Mouse (Mus musculus): ENCODE results near the gene Tsnax. TPM values are rescaled to one million over a fixed set of nuclear protein-coding genes. Genes with fewer than 3 reads are reported as not detected.

Tsnax gene
- polyA plus RNA-seq, 1 experiment from 2014 or later = 129 TPM

DNA sequence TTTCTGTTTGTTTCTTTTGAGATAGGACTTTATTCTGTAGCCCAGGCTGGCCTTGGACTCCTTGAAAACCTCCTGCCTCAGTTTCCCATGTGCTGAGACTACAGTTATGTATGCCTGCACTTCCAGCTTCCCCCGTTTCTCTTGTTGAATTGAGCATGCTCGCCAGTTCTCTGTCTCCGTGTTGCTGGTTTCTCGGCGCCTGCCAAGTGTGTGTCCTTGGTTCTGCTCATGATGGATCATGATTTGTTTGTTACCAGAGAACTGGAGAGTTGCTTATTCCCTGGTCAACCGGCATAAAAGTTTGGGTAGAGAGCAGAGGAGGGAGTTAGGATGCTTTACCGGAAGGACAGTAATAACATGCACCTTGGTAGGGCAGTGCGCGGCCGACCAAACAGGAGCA lies 61.3 kb downstream of the Tsnax start:
- Histone ChIP-seq H3K4me3 (ENCODE audit: low read length) (no peak overlapping the region), H3K36me3 (ENCODE audit: insufficient read depth, low read length) (no peaks in the 10 kb centered on the region), H3K9me3 (ENCODE audit: low read length) (no peaks in the 10 kb centered on the region), H3K27ac (ENCODE audit: low read length) (no peak overlapping the region), H3K27me3 (ENCODE audit: insufficient read depth, low read length) (no peaks in the 10 kb centered on the region), H3K9ac (replicated peaks; ENCODE audit: low read length) (no peak overlapping the region), H3K4me2 (replicated peaks; ENCODE audit: low read depth, low read length) (no peak overlapping the region), H3K4me1 (ENCODE audit: insufficient read depth, low read length) (no peaks in the 10 kb centered on the region)
- 93% methylated on average over 10 of the region's 10 CpGs for WGBS
- ATAC-seq (ENCODE audit: low FRiP score, low TSS enrichment) = no peak

GRCm38 (mm10) chr8:125074581-125074980 lies 61.8 kb downstream of the Tsnax start:
- no peak overlapping the region for H3K4me3 ChIP-seq (ENCODE audit: low read length)
- H3K27me3 ChIP-seq (ENCODE audit: insufficient read depth, low read length) = no peaks in the 10 kb centered on the region
- H3K9me3 ChIP-seq (ENCODE audit: low read length) = no peaks in the 10 kb centered on the region
- H3K4me2 ChIP-seq (replicated peaks; ENCODE audit: low read depth, low read length) = no peak overlapping the region
- 88% methylated on average over 2 of the region's 2 CpGs for WGBS
- no peak for ATAC-seq (ENCODE audit: low FRiP score, low TSS enrichment)
- H3K27ac ChIP-seq (ENCODE audit: low read length) = no peak overlapping the region
- no peak overlapping the region for H3K9ac ChIP-seq (replicated peaks; ENCODE audit: low read length)
- no peaks in the 10 kb centered on the region for H3K4me1 ChIP-seq (ENCODE audit: insufficient read depth, low read length)
- H3K36me3 ChIP-seq (ENCODE audit: insufficient read depth, low read length) = no peaks in the 10 kb centered on the region

DNA sequence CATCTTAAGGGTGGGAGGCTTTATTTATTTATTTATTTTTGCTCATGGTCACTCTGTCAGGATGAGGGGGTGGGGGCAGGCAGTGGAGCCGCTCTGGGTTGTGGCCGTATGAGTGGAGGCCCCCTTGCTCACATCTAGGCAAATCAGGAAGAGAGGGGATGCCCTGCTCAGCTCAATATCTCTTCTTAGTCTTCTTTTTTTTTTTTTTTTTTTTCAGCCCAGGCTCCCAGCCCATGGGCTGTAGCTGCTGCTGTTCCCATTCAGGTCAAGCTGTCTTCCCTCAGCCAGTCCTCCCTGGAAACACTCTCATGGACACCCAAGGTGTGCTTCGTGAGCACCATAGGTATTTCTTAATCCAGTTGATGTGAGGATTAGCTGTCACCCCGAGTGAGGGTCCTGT lies 62.6 kb downstream of the Tsnax start:
- H3K9me3 ChIP-seq (ENCODE audit: low read length) = no peaks in the 10 kb centered on the region
- no peaks in the 10 kb centered on the region for H3K27me3 ChIP-seq (ENCODE audit: insufficient read depth, low read length)
- H3K36me3 ChIP-seq (ENCODE audit: insufficient read depth, low read length) = no peaks in the 10 kb centered on the region
- no peak overlapping the region for H3K4me3 ChIP-seq (ENCODE audit: low read length)
- H3K4me1 ChIP-seq (ENCODE audit: insufficient read depth, low read length) = no peaks in the 10 kb centered on the region
- no peak for ATAC-seq (ENCODE audit: low FRiP score, low TSS enrichment)
- H3K9ac ChIP-seq (replicated peaks; ENCODE audit: low read length) = no peak overlapping the region
- H3K27ac ChIP-seq (ENCODE audit: low read length) = no peak overlapping the region
- 77% methylated on average over 4 of the region's 4 CpGs for WGBS
- no peak overlapping the region for H3K4me2 ChIP-seq (replicated peaks; ENCODE audit: low read depth, low read length)

DNA sequence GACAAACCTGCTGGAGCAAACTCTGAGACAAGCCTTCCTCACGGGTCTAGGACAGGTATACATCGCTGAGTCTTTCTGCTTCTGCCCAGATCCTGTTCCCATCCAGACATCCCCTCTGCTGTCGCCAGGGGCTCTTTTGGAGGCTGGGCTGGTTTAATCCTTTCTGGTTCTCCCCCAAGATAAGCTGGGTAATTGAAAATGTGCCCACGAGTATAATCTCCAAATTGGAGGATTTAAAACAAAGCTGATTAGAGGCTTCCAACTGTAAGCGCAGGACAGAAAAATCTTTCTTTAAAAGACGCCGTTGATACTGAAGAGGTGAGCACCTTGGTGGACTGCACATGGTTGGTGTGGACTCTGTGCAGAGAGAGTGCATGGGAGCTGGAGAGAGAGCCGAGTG lies 64.5 kb downstream of the Tsnax start:
- no peak overlapping the region for H3K9ac ChIP-seq (replicated peaks; ENCODE audit: low read length)
- peaks cover 3% of the 10 kb centered on the region for H3K4me1 ChIP-seq (ENCODE audit: insufficient read depth, low read length)
- no peak overlapping the region for H3K27ac ChIP-seq (ENCODE audit: low read length)
- no peak overlapping the region for H3K4me3 ChIP-seq (ENCODE audit: low read length)
- H3K9me3 ChIP-seq (ENCODE audit: low read length) = no peaks in the 10 kb centered on the region
- H3K4me2 ChIP-seq (replicated peaks; ENCODE audit: low read depth, low read length) = no peak overlapping the region
- no peaks in the 10 kb centered on the region for H3K27me3 ChIP-seq (ENCODE audit: insufficient read depth, low read length)
- H3K36me3 ChIP-seq (ENCODE audit: insufficient read depth, low read length) = no peaks in the 10 kb centered on the region
- no peak for ATAC-seq (ENCODE audit: low FRiP score, low TSS enrichment)
- WGBS = 84% methylated on average over 8 of the region's 8 CpGs

- WGBS = 48% methylated on average over 9 of the region's 9 CpGs
- H3K4me2 ChIP-seq (replicated peaks; ENCODE audit: low read depth, low read length) = no peak overlapping the region
- no peak for ATAC-seq (ENCODE audit: low FRiP score, low TSS enrichment)
- no peaks in the 10 kb centered on the region for H3K9me3 ChIP-seq (ENCODE audit: low read length)
- no peak overlapping the region for H3K4me3 ChIP-seq (ENCODE audit: low read length)
- no peaks in the 10 kb centered on the region for H3K36me3 ChIP-seq (ENCODE audit: insufficient read depth, low read length)
- H3K27ac ChIP-seq (ENCODE audit: low read length) = no peak overlapping the region
- H3K4me1 ChIP-seq (ENCODE audit: insufficient read depth, low read length) = peaks cover 10% of the 10 kb centered on the region
- no peak overlapping the region for H3K9ac ChIP-seq (replicated peaks; ENCODE audit: low read length)
- H3K27me3 ChIP-seq (ENCODE audit: insufficient read depth, low read length) = no peaks in the 10 kb centered on the region
Observed at GRCm38 (mm10) chr8:125078771-125079384, 66.1 kb downstream of the Tsnax start.

DNA sequence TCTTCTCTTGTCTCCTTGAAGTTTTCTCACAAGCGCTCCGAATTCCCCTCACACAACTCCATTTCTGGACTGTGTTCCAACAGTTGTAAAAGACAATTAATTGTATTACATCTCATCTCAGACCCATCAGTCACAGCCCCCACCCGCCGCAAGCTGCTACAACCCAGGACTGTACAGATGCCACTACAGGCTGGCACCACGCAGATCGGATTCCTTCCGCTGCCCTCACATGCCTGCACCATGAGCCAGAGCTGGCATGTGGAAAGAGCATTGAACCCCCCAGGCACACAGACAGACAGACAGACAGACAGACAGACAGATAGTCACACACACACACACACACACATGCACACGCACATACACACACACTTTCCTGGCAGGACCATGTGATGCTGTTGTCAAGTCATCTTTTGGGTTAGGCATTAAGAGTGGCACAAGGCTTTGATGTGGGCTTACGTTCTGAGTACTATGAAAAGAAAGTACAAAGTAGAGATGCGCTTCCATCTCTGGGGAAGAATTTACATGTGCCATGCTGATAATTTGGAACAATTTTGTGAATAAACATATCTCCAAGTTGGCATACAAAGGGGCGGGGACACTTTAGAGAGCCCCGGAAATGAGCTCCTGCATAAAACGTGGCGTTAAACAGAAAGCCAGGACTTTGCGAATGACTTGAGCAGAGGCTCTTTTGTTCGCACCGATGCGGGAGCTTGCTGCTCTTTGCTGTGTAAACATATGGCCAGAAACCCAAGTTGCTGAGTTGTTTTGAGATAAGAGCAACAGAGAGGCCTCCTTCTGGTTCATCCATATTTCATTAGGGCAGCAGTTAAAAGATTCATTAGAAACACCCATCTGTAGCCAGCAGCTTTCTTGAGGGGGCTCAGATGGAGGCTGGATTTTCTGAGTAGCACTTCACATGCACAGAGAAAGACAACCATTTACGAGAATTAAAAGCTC lies 67.9 kb downstream of the Tsnax start:
- no peak overlapping the region for H3K4me3 ChIP-seq (ENCODE audit: low read length)
- H3K9me3 ChIP-seq (ENCODE audit: low read length) = peaks cover 2% of the 10 kb centered on the region; the same call in 1 of the 2 replicates
- no peaks in the 10 kb centered on the region for H3K27me3 ChIP-seq (ENCODE audit: insufficient read depth, low read length)
- no peak for ATAC-seq (ENCODE audit: low FRiP score, low TSS enrichment)
- no peak overlapping the region for H3K27ac ChIP-seq (ENCODE audit: low read length)
- H3K36me3 ChIP-seq (ENCODE audit: insufficient read depth, low read length) = no peaks in the 10 kb centered on the region
- WGBS = 78% methylated on average over 19 of the region's 19 CpGs
- H3K4me2 ChIP-seq (replicated peaks; ENCODE audit: low read depth, low read length) = no peak overlapping the region
- H3K4me1 ChIP-seq (ENCODE audit: insufficient read depth, low read length) = peaks cover 12% of the 10 kb centered on the region
- H3K9ac ChIP-seq (replicated peaks; ENCODE audit: low read length) = no peak overlapping the region

DNA sequence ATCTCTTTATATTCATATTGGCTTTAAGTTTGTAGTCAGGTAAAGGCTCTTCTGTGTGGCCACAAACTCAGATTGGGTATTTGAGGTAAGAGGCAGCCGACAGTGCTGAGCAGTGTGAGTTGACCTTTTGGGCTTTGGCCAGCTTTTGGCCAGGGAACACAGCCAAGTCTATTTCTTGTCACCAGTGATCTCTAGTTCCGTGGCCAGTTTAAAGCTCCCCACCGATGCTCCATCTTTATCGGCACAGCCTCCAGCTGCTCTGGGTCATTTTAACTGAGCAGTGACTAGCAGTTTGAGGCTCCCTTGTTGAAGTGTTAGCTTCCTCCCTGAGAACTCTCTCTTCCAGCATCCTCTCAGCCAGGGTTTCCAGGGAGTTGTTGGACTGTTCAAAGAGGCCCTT lies 70.9 kb downstream of the Tsnax start:
- Histone ChIP-seq H3K4me1 (ENCODE audit: insufficient read depth, low read length) (peaks cover 12% of the 10 kb centered on the region), H3K4me2 (replicated peaks; ENCODE audit: low read depth, low read length) (no peak overlapping the region), H3K27me3 (ENCODE audit: insufficient read depth, low read length) (no peaks in the 10 kb centered on the region), H3K4me3 (ENCODE audit: low read length) (no peak overlapping the region), H3K9me3 (ENCODE audit: low read length) (peaks cover 3% of the 10 kb centered on the region; the same call in 1 of the 2 replicates), H3K9ac (replicated peaks; ENCODE audit: low read length) (peak overlapping the region; percentile 19; the same call in 1 of the 2 replicates), H3K36me3 (ENCODE audit: insufficient read depth, low read length) (no peaks in the 10 kb centered on the region), H3K27ac (ENCODE audit: low read length) (peak overlapping the region; percentile 78)
- ATAC-seq (ENCODE audit: low FRiP score, low TSS enrichment) = no peak
- 27% methylated on average over 4 of the region's 4 CpGs for WGBS

Small RNA genes within 50 kb of the gene (microRNA-seq; reads per million reads assigned to microRNA genes)
- gene Gm22197 = not detected

Other genes starting within 250 kb of the Tsnax start
- 0.05 and 0.09 TPM in 2 replicates for gene Trim67, start 219.9 kb upstream of the Tsnax start, polyA plus RNA-seq (2015; fragmentation: Nextera tagmentation; extraction: Ambion mirVana)
- gene Gnpat, start 150.0 kb upstream of the Tsnax start, polyA plus RNA-seq (2015; fragmentation: Nextera tagmentation; extraction: Ambion mirVana) = 120 and 122 TPM in 2 replicates
- gene 2810004N23Rik, start 149.9 kb upstream of the Tsnax start, polyA plus RNA-seq (2015; fragmentation: Nextera tagmentation; extraction: Ambion mirVana) = 47.6 and 50.1 TPM in 2 replicates
- 7.8 and 8.1 TPM in 2 replicates for gene Exoc8, start 115.3 kb upstream of the Tsnax start, polyA plus RNA-seq (2015; fragmentation: Nextera tagmentation; extraction: Ambion mirVana)
- 9.1 and 9.8 TPM in 2 replicates for gene Sprtn, start 115.1 kb upstream of the Tsnax start, polyA plus RNA-seq (2015; fragmentation: Nextera tagmentation; extraction: Ambion mirVana)
- 9.0 and 10.3 TPM in 2 replicates for gene Egln1, start 63.7 kb upstream of the Tsnax start, polyA plus RNA-seq (2015; fragmentation: Nextera tagmentation; extraction: Ambion mirVana)
- gene Disc1, start 41.2 kb downstream of the Tsnax start, polyA plus RNA-seq (2015; fragmentation: Nextera tagmentation; extraction: Ambion mirVana) = 2.1 and 3.2 TPM in 2 replicates